Mouse (Mus musculus) left cerebral cortex, adult 9 months (tissue): ENCODE data around the gene Rsg1.

ENCODE experiments used
- DNase-seq, 2 experiments: peaks; one replicate each; pipeline ENCODE4 v3.0.0; 2022; ENCODE audit warnings: low spot score in 2 of 2

Rsg1 gene

DNA sequence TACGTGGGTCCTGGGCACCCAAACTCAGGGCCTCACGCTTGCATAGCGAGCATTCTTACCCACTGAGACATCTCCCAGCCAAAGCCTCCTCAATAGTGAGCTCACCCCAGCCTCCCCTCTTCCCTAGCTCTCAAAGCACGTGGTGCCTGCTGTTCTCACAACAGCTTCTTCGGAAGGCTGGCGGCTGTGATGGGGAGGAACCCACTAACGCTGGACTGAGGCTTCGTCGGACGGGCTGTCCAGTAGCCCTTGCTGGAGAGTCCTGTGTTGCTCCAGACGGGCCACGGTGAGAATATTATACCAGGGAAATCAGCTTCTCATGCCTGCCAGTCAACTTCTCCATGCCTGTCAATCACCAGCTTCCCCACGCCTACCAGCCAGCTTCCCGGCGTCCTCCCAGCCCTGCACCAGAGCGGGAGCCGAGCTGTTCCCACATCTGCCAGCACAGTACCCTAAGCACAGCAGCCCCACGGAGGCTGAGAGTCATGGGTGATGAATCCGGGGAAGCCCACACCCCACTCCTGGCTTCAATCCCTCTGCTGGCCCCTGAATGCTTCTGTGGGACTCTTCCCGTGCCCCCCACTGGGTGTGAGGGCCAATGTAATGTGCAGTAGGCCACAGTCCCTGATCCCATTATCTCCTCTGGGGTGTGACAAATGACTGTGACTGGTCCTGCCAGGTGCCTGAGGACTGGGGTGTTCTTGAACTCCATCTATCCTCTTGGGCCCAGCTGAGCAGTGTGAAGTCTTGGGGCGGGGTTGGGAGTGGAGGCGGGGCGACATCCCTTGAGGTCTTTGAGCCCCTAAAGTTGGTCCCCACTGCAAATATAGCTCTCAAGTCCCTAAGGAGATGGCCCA is 61.0 kb downstream of the Rsg1 start:
- DNase-seq = no peak
